8 mouse cellular contexts compared by ENCODE assay signal in genomic region chr13:63562972-63563780, GRCm38 (mm10). TPM values are rescaled to one million over a fixed set of nuclear protein-coding genes. Genes with fewer than 3 reads are reported as not detected.
A peak's percentile ranks its signal among the peaks of the same experiment; 100 is the strongest.
DNase-seq lines count a peak whose midpoint lies in the region; ATAC-seq and TF ChIP-seq lines count a peak whose summit lies in the region.

No protein-coding gene starts in this region.

- TF ChIP-seq CTCF in CH12.LX (conservative IDR thresholded peaks at IDR 0.05 in 1 of 2, IDR thresholded peaks at IDR 0.05 in 1 of 2; ENCODE audit: low read depth in 2 of 2, low read length in 2 of 2): no peak
- TF ChIP-seq CTCF in layer of hippocampus, adult 2 months (conservative IDR thresholded peaks at IDR 0.05): no peak

- H3K27ac ChIP-seq in CH12.LX (ENCODE audit: insufficient read depth, low read depth): peak overlapping the region; percentile 87
- peak overlapping the region; percentile 91 for H3K27ac ChIP-seq in forebrain, embryonic 15.5 days (replicated peaks)
- H3K27ac ChIP-seq in layer of hippocampus, adult 2 months: peak overlapping the region; percentile 92

- peaks cover 55% of the 10 kb centered on the region for H3K79me2 ChIP-seq in CH12.LX (replicated peaks; ENCODE audit: control insufficient read depth, extremely low read depth, insufficient read depth, poor library complexity, severe bottlenecking)

- peaks cover 7 to 41% of the 10 kb centered on the region in 2 experiments for H3K4me1 ChIP-seq in CH12.LX (ENCODE audit: control insufficient read depth in 1 of 2, insufficient read depth in 2 of 2)
- H3K4me1 ChIP-seq in forebrain, embryonic 15.5 days: peaks cover 40% of the 10 kb centered on the region

- peak; percentile 56 for DNase-seq in CH12.LX (ENCODE audit: extremely low read depth)
- peak; percentile 67 for DNase-seq in brain, adult 2 months (ENCODE audit: low read depth, low spot score)
- DNase-seq in heart, postnatal 25 days (ENCODE audit: low spot score): peak; percentile 68
- DNase-seq in layer of hippocampus, adult 2 months (ENCODE audit: low spot score in 2 of 2): peak; percentile 38 to 48
- DNase-seq in lung, postnatal 14 days: peak; percentile 77
- DNase-seq in retina, embryonic 14.5 days (ENCODE audit: low spot score): peak; percentile 86
- DNase-seq in thymus, postnatal 36 days: peak; percentile 84

- H3K4me3 ChIP-seq in CH12.LX (replicated peaks in 1 of 3; ENCODE audit: low read depth in 2 of 3, low read length in 2 of 3, poor library complexity in 1 of 3): peak overlapping the region; percentile 61 to 74 (median 70)
- peak overlapping the region; percentile 85 for H3K4me3 ChIP-seq in forebrain, embryonic 15.5 days
- H3K4me3 ChIP-seq in layer of hippocampus, adult 2 months: peak overlapping the region; percentile 74

- under 1% methylated on average over 51 of the region's 51 CpGs for WGBS in forebrain, embryonic 15.5 days

- H3K9me3 ChIP-seq in CH12.LX (replicated peaks; ENCODE audit: low read length): no peaks in the 10 kb centered on the region
- no peaks in the 10 kb centered on the region for H3K9me3 ChIP-seq in forebrain, embryonic 15.5 days

- no peak for TF ChIP-seq RAD21 in CH12.LX (IDR thresholded peaks at IDR 0.05; ENCODE audit: low read depth, low read length)

- intact Hi-C loops in heart, postnatal 25 days (cut with DNase I): loop anchor here (5.0 to 10.0 kb wide), 5 partner anchors 131 to 592 kb away; partner anchors contain the start of genes Ercc6l2 and Zfp367

- dilution Hi-C loops in CH12.LX (cut with MboI; ENCODE audit: extremely low pct_ligation_motif_present, extremely low pct_unique_long_range_greater_than_20kb, low sequenced_read_pairs): no loop called here

- peak; percentile 58 for ATAC-seq in forebrain, embryonic 15.5 days (replicated peaks)

- H3K36me3 ChIP-seq in CH12.LX (replicated peaks in 1 of 2; ENCODE audit: control insufficient read depth in 1 of 2, insufficient read depth in 1 of 2, low read length in 1 of 2): peaks cover 0 to 25% of the 10 kb centered on the region in 2 experiments
- H3K36me3 ChIP-seq in forebrain, embryonic 15.5 days: no peaks in the 10 kb centered on the region

- H3K9ac ChIP-seq in CH12.LX (ENCODE audit: insufficient read depth, low read depth): peak overlapping the region; percentile 63
- H3K9ac ChIP-seq in forebrain, embryonic 15.5 days (replicated peaks): peak overlapping the region; percentile 76

- in situ Hi-C loops in CH12.LX (cut with MboI; ENCODE audit: low pct_ligation_motif_present, low pct_unique_long_range_greater_than_20kb, low sequenced_read_pairs): loop anchor here (25.0 kb wide), 1 partner anchor 249 kb away; the partner anchor contains the start of gene Ercc6l2

- H3K27me3 ChIP-seq in CH12.LX (replicated peaks): no peaks in the 10 kb centered on the region
- no peaks in the 10 kb centered on the region for H3K27me3 ChIP-seq in forebrain, embryonic 15.5 days

- peak; percentile 88 for TF ChIP-seq POLR2A in CH12.LX (IDR thresholded peaks at IDR 0.05; ENCODE audit: low read depth, low read length)

- peak overlapping the region; percentile 60 for H3K4me2 ChIP-seq in CH12.LX (ENCODE audit: insufficient read depth, low read depth, poor library complexity, severe bottlenecking)
- peak overlapping the region; percentile 97 for H3K4me2 ChIP-seq in forebrain, embryonic 15.5 days (replicated peaks)

- no peak for TF ChIP-seq EP300 in CH12.LX (IDR thresholded peaks at IDR 0.05; ENCODE audit: low read length)

TF ChIP-seq in CH12.LX, 34 proteins besides CTCF, POLR2A, EP300 and RAD21:
- TF ChIP-seq MXI1 (IDR thresholded peaks at IDR 0.05; ENCODE audit: low read depth, low read length): peak; percentile 84
- no peak for TF ChIP-seq ZC3H11A (IDR thresholded peaks at IDR 0.05; ENCODE audit: low read depth, low read length)
- TF ChIP-seq USF2 (conservative IDR thresholded peaks at IDR 0.05; ENCODE audit: low read depth, low read length): no peak
- 0 out of 2 replicates have a peak, but pooled peaks have one; percentile 63 for TF ChIP-seq MAX (IDR thresholded peaks at IDR 0.05; ENCODE audit: low read length)
- TF ChIP-seq MAZ (IDR thresholded peaks at IDR 0.05; ENCODE audit: low read depth, low read length): peak; percentile 64; the same call in 1 of the 2 replicates
- TF ChIP-seq KAT2A (IDR thresholded peaks at IDR 0.05; ENCODE audit: insufficient replicate concordance, low read length): no peak
- TF ChIP-seq MEF2A (IDR thresholded peaks at IDR 0.05; ENCODE audit: borderline replicate concordance, low read depth, low read length): peak; percentile 13; the same call in 1 of the 2 replicates
- peak; percentile 66 for TF ChIP-seq NRF1 (IDR thresholded peaks at IDR 0.05; ENCODE audit: low read depth, low read length)
- TF ChIP-seq TCF12 (IDR thresholded peaks at IDR 0.05; ENCODE audit: low read depth, low read length): peak; percentile 74
- peak; percentile 61; the same call in 1 of the 2 replicates for TF ChIP-seq MYC (IDR thresholded peaks at IDR 0.05; ENCODE audit: low read depth, low read length)
- peak; percentile 81 for TF ChIP-seq ZNF384 (IDR thresholded peaks at IDR 0.05; ENCODE audit: low read depth, low read length)
- no peak for TF ChIP-seq ETS1 (conservative IDR thresholded peaks at IDR 0.05; ENCODE audit: low read depth, low read length)
- TF ChIP-seq RCOR1 (conservative IDR thresholded peaks at IDR 0.05; ENCODE audit: low read depth, low read length): no peak
- TF ChIP-seq SIN3A (IDR thresholded peaks at IDR 0.05; ENCODE audit: low read length): peak; percentile 66
- peak; percentile 32 for TF ChIP-seq HCFC1 (IDR thresholded peaks at IDR 0.05; ENCODE audit: low read depth, low read length)
- peak; percentile 69; the same call in 1 of the 2 replicates for TF ChIP-seq TBP (conservative IDR thresholded peaks at IDR 0.05; ENCODE audit: low read depth, low read length)
- TF ChIP-seq GABPA (IDR thresholded peaks at IDR 0.05; ENCODE audit: insufficient replicate concordance, low read depth, low read length): no peak
- TF ChIP-seq IRF4 (IDR thresholded peaks at IDR 0.05; ENCODE audit: low read depth, low read length): no peak
- no peak for TF ChIP-seq UBTF (IDR thresholded peaks at IDR 0.05; ENCODE audit: low read depth, low read length)
- no peak for TF ChIP-seq ELF1 (IDR thresholded peaks at IDR 0.05; ENCODE audit: low read depth, low read length)
- no peak for TF ChIP-seq MAFK (IDR thresholded peaks at IDR 0.05; ENCODE audit: insufficient replicate concordance, low read length)
- TF ChIP-seq NELFE (IDR thresholded peaks at IDR 0.05; ENCODE audit: low read depth, low read length): peak; percentile 93
- TF ChIP-seq BHLHE40 (IDR thresholded peaks at IDR 0.05; ENCODE audit: low read depth, low read length): 0 out of 2 replicates have a peak, but pooled peaks have one; percentile 2
- peak; percentile 43; the same call in 1 of the 2 replicates for TF ChIP-seq CHD2 (IDR thresholded peaks at IDR 0.05; ENCODE audit: low read length)
- peak; percentile 94 for TF ChIP-seq CHD1 (IDR thresholded peaks at IDR 0.05; ENCODE audit: low read depth, low read length)
- TF ChIP-seq E2F4 (IDR thresholded peaks at IDR 0.05; ENCODE audit: insufficient replicate concordance, low read depth, low read length): no peak
- peak; percentile 82; the same call in 1 of the 2 replicates for TF ChIP-seq POLR2AphosphoS2 (IDR thresholded peaks at IDR 0.05; ENCODE audit: low read depth, low read length)
- no peak for TF ChIP-seq USF1 (IDR thresholded peaks at IDR 0.05; ENCODE audit: low read depth, low read length)
- no peak for TF ChIP-seq JUND (conservative IDR thresholded peaks at IDR 0.05; ENCODE audit: low read depth, low read length)

RNA-seq across cellular contexts. Expression of gene Ptch1, which starts 10.2 kb away (rescaled TPM):
- total RNA-seq in CH12.LX (2012; rRNA removed) (7.4 and 8.2 TPM in 2 replicates), CH12.LX (2014; rRNA removed) (5.2 and 6.2 TPM in 2 replicates)
- polyA plus RNA-seq in CH12.LX (2012; ENCODE audit: insufficient read length, low read depth): 14.9 and 15.5 TPM in 2 replicates
- polyA plus RNA-seq in forebrain, embryonic 15.5 days (2015; fragmentation: Nextera tagmentation; extraction: Ambion mirVana): 9.0 and 10.2 TPM in 2 replicates
- total RNA-seq in heart, postnatal 25 days (2021): 10 to 100 TPM; 12.4 to 14.9 TPM
- total RNA-seq in layer of hippocampus, adult 2 months (2021): 10 to 100 TPM; 43.9 to 45.4 TPM

Comparison
In these comparisons a context has a peak if more than half of its experiments do, and no peak if none do; other contexts are left out.
1. Peak in every context shown above with its lines: DNase-seq, ATAC-seq, H3K4me3 ChIP-seq and H3K27ac ChIP-seq.